Mouse (Mus musculus) liver, embryonic 15.5 days (tissue): ENCODE measurements around the gene H3f3b. TPM values are rescaled to one million over a fixed set of nuclear protein-coding genes. Genes with fewer than 3 reads are reported as not detected.
"Not testable (repeated sequence)": the region's sequence is repeated elsewhere in the genome, so short reads cannot be mapped to it uniquely, and the experiment has no call there.

Experiments used
- ATAC-seq: fragments of 200-750 bp; cut with Nextera tagmentation; 2 replicates; pipeline ENCODE4 v1.8.0; 2017; ENCODE audit warnings: moderate number of reproducible peaks, mild to moderate bottlenecking, moderate library complexity; ENCODE audit not compliant: insufficient read depth
- H3K27ac ChIP-seq: fragments of 300-500 bp; sonication (generic); replicated peaks from 2 replicates; pipeline ENCODE4 v1.5.1; 2015; ENCODE audit warnings: mild to moderate bottlenecking, inconsistent platforms
- H3K27me3 ChIP-seq: fragments of 300-500 bp; sonication (generic); 2 replicates; pipeline ENCODE4 v1.6.1; 2015; ENCODE audit warnings: mild to moderate bottlenecking, inconsistent platforms
- H3K36me3 ChIP-seq: fragments of 300-500 bp; sonication (generic); replicated peaks from 2 replicates; pipeline ENCODE4 v1.6.1; 2015; ENCODE audit warnings: moderate library complexity, mild to moderate bottlenecking, inconsistent platforms
- H3K4me1 ChIP-seq: fragments of 300-500 bp; sonication (generic); replicated peaks from 2 replicates; pipeline ENCODE4 v1.6.1; 2015; ENCODE audit warnings: inconsistent platforms
- H3K4me2 ChIP-seq: fragments of 300-500 bp; sonication (generic); 2 replicates; pipeline ENCODE4 v1.6.1; 2015; ENCODE audit warnings: moderate library complexity, mild to moderate bottlenecking, inconsistent platforms
- H3K4me3 ChIP-seq: fragments of 300-500 bp; sonication (generic); replicated peaks from 2 replicates; pipeline ENCODE4 v1.5.1; 2015; ENCODE audit warnings: mild to moderate bottlenecking, inconsistent platforms
- H3K9ac ChIP-seq: fragments of 300-500 bp; sonication (generic); 2 replicates; pipeline ENCODE4 v1.6.1; 2015; ENCODE audit warnings: moderate library complexity, mild to moderate bottlenecking, inconsistent platforms
- H3K9me3 ChIP-seq: fragments of 300-500 bp; sonication (generic); replicated peaks from 2 replicates; pipeline ENCODE4 v1.6.1; 2016; ENCODE audit warnings: inconsistent platforms
- WGBS: fragments of 180-500 bp; shearing (Covaris S2); methylation state at CpG from one replicate; pipeline ENCODE4 v1.1.7; 2015; ENCODE audit warnings: mixed read lengths; ENCODE audit not compliant: insufficient replicate concordance; 5-methylcytosine and 5-hydroxymethylcytosine counted together
- polyA plus RNA-seq: library from polyadenylated mRNA; unstranded; fragments of >200 nt; fragmentation: Nextera tagmentation; extraction: Ambion mirVana; gene quantifications from 2 replicates; pipeline ENCODE4 v1.2.1, GENCODE M21; 2015

H3f3b gene
- polyA plus RNA-seq, 1 experiment from 2014 or later = 595 TPM

DNA sequence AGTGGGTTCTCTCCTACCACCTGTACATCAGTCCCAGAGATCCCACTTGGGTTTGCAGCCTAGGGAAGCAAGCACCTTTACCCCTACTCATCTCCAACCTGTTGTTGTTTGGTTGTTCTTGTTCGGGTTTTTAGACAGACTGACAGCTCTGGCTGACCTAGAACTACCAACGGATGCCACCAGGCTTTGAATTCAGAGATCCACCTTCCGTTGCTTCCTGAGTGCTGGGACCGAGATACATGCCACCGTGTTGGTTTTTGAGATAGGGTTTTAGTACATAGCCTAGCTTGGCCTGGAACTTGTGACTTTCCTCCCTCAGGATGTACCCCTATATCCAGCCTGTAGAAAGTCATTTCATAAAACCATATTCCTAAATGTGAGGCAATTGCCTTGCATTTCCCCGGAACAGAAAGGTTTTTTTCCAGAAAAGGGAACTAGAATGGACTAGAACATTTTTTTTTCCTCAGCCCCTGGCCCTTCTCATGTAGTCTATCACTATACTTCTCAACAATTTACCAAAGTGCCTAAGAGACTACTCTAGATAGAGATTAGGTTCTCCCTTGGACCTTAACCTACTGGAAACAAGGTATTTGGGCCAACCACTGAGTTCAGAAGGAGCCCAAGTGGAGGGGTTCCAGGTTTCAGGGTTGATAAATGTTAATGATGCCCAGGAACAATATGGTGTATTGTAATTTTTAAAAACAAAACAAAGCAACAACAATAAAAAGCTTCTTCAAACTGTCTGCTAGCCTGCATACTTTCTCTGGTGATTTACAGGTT is 1.5 kb upstream of the H3f3b start:
- peaks cover 46% of the 10 kb centered on the region for H3K4me1 ChIP-seq
- WGBS = 46% methylated on average over 6 of the region's 6 CpGs
- no peak for ATAC-seq
- H3K36me3 ChIP-seq = peaks cover 1% of the 10 kb centered on the region; the same call in 1 of the 2 replicates
- no peaks in the 10 kb centered on the region for H3K9me3 ChIP-seq
- peak overlapping the region; percentile 90 for H3K4me2 ChIP-seq
- H3K4me3 ChIP-seq = peak overlapping the region; percentile 82
- H3K27ac ChIP-seq = peak overlapping the region; percentile 96
- no peaks in the 10 kb centered on the region for H3K27me3 ChIP-seq
- H3K9ac ChIP-seq = peak overlapping the region; percentile 95

DNA sequence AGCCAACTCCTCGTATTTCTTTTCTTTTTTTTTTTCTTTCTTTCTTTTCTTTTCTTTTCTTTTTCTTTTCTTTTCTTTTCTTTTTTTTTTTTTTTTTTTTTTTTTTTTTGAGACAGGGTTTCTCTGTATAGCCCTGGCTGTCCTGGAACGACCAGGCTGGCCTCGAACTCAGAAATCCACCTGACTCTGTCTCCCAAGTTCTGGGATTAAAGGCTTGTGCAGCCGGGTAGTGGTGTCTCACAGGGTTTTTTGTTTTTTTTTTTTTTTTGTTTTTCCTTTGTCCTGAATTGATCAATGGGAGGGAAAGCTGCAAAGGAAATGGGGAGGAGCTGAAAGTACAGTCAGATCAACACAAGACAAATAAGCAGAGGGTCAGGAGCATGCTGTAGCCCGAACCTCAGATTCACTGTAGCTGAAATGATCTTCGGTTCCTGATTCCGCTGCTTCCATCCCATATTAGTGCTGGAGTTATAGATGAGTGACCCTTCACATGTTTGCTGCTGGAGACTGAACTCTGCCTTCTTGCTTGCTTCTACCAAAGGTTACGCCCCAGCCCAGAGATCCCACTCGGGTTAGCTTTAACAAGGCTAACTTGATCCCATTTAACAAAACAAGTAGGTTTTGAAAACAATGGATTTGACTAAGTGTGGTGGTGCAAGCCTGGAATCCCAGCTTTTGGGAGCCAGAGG is 559 bp upstream of the H3f3b start:
- peaks cover 43% of the 10 kb centered on the region for H3K4me1 ChIP-seq
- no peak overlapping the region for H3K9ac ChIP-seq
- H3K27ac ChIP-seq = peak overlapping the region; percentile 96; the same call in 1 of the 2 replicates
- no peak overlapping the region for H3K4me3 ChIP-seq
- WGBS = 71% methylated on average over 9 of the region's 9 CpGs
- no peak for ATAC-seq
- peaks cover 3% of the 10 kb centered on the region; the same call in 1 of the 2 replicates for H3K36me3 ChIP-seq
- no peaks in the 10 kb centered on the region for H3K27me3 ChIP-seq
- H3K4me2 ChIP-seq = no peak overlapping the region
- no peaks in the 10 kb centered on the region for H3K9me3 ChIP-seq

GRCm38 (mm10) chr11:116025056-116025845 is 2.5 kb downstream of the H3f3b start:
- Histone ChIP-seq H3K4me1 (peaks cover 28% of the 10 kb centered on the region), H3K27ac (peak overlapping the region; percentile 52; the same call in 1 of the 2 replicates), H3K9ac (no peak overlapping the region), H3K4me3 (no peak overlapping the region), H3K4me2 (no peak overlapping the region), H3K36me3 (peaks cover 25% of the 10 kb centered on the region), H3K27me3 (no peaks in the 10 kb centered on the region), H3K9me3 (no peaks in the 10 kb centered on the region)
- WGBS = 83% methylated on average over 3 of the region's 3 CpGs
- ATAC-seq = no peak

DNA sequence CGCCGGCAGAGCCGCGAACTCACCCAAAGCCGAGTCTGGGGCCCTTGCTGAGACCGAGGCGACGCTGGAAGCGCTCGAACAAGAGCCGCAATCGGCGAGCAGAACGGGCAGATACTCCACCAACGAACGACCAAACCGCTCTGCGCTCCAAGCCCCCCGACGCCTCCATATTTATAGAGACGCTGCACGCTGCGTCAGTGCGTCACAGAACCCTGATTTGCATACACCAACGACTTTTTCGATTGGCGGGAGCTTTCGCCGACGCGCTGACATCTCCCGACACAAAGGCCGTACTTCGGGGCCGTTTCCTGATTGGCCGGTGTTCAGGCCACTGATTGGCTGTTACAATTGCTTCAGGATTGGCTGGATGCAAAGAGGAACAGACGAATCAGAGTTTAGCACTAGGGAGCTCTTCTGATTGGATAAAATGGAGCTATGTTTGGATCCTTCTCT is 3.4 kb downstream of the H3f3b start:
- Histone ChIP-seq H3K4me1 (peaks cover 23% of the 10 kb centered on the region), H3K36me3 (peaks cover 25% of the 10 kb centered on the region), H3K27ac (peak overlapping the region; percentile 99), H3K9ac (peak overlapping the region; percentile 99), H3K4me3 (peak overlapping the region; percentile 99), H3K9me3 (no peaks in the 10 kb centered on the region), H3K4me2 (peak overlapping the region; percentile 68), H3K27me3 (no peaks in the 10 kb centered on the region)
- ATAC-seq = peak; percentile 93
- WGBS = under 1% methylated on average over 37 of the region's 37 CpGs

- Histone ChIP-seq H3K4me2 (peak overlapping the region; percentile 68), H3K4me3 (peak overlapping the region; percentile 99), H3K4me1 (peaks cover 18% of the 10 kb centered on the region), H3K27ac (peak overlapping the region; percentile 99), H3K36me3 (peaks cover 25% of the 10 kb centered on the region), H3K9ac (peak overlapping the region; percentile 99), H3K9me3 (no peaks in the 10 kb centered on the region), H3K27me3 (no peaks in the 10 kb centered on the region)
- ATAC-seq = peak; percentile 62
- under 1% methylated on average over 51 of the region's 57 CpGs for WGBS
Observed at GRCm38 (mm10) chr11:116023771-116024355, 3.9 kb downstream of the H3f3b start.

DNA sequence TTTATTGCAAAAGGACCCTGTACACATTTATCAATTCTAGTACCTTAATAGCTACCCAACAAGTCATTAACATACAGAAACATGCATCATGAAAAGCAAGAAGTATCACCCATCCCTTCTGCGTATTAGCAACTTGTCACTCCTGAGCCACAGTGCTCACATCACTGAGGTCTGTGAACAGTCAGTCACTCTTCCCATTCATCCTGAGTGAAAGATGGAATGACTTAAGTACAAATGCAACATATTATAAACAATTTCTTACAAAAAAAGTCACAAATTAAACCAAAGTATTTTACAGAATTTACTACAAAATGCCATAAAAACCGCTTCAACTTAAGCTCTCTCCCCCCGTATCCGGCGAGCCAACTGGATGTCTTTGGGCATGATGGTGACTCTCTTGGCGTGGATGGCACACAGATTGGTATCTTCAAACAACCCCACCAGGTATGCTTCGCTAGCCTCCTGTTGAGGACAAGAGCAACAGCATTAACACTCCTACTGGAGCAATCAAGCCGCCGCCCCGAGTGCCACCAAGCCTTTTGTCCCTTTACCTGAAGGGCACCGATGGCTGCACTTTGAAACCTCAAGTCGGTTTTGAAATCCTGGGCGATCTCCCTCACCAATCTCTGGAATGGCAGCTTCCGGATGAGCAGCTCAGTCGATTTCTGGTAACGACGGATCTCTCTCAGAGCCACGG is 4.5 kb downstream of the H3f3b start:
- peak overlapping the region; percentile 99 for H3K4me3 ChIP-seq

DNA sequence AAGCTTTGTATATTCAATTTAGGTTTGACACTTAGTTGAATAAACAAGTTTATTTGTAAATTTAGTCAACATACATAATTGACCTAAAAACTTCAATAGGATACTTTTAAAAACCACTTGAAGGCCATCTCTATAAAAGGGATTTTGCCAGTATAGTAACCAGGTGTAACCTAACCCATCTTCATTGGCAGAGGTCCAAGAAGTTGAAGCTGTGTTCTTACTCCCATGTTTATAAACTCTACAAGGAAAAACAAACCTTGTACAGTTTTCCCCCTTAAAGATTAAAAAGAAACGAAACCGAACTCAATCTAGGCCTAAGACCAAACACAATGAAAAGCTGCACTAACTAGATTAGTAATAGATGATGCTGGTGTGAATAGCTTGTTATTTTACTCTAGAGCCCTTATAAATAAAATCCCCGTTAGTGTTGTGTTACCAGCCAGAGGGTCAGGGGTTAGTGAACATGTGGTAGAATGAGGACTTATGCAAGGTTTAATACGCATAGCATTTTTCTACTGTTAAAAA is 5.4 kb downstream of the H3f3b start:
- Histone ChIP-seq H3K4me1 (peaks cover 18% of the 10 kb centered on the region), H3K9me3 (no peaks in the 10 kb centered on the region), H3K27ac (no peak overlapping the region; the same call in 1 of the 2 replicates), H3K9ac (0 out of 2 replicates have a peak overlapping the region, but pooled peaks have one; percentile 19), H3K4me2 (peak overlapping the region; percentile 68), H3K4me3 (peak overlapping the region; percentile 99), H3K27me3 (no peaks in the 10 kb centered on the region), H3K36me3 (peaks cover 25% of the 10 kb centered on the region)
- 72% methylated on average over 4 of the region's 4 CpGs for WGBS
- ATAC-seq = no peak

More for the DNA sequence above, 4.5 kb downstream of the H3f3b start:
- Histone ChIP-seq H3K36me3 (peaks cover 25% of the 10 kb centered on the region), H3K9ac (peak overlapping the region; percentile 99), H3K4me2 (peak overlapping the region; percentile 68), H3K4me1 (peaks cover 15% of the 10 kb centered on the region), H3K27ac (peak overlapping the region; percentile 99)
- 3% methylated on average over 18 of the region's 18 CpGs for WGBS
- not testable (repeated sequence) for ATAC-seq, H3K27me3 ChIP-seq, H3K9me3 ChIP-seq

DNA sequence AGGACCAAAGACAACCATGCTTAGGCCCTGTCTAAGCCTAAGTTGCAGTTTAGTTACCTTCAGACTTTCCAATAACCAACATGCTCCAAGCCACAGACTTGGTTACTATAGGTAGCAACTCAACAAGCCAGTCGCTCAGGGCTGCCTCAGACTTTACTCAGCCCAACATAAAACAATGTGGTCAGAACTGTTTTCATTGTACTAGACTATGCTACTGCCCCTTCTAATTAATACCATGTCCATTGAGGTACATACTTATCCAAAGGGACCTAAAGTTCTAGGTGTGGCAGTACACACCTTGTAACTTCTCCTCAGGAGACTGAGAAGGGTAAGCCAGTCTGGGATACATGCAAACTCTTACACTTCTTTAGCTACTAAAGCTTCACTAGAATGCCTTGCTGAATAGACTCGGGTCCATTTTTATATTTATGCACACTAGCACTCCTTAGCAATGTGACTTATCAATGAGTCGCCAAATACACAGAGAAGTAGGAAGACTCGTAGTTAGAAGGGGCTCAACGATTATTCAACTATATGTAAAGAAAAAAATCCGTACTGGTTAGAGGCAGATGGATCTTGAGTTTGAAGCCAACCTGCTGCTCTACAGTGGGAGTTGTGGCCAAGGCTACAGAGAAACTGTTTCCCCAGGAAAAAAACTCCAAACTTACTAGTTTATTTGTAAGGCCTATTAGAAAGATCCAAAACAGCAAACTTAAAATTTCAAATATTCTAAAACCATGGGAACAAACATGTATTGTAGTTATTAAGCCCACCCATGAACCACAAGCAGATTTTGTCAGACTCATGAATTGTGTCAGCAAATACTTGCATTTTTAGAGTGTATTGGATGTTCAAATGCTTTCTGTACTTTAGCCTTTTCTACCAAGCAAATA is 6.2 kb downstream of the H3f3b start:
- H3K4me3 ChIP-seq = peak overlapping the region; percentile 5; the same call in 1 of the 2 replicates
- H3K27ac ChIP-seq = 0 out of 2 replicates have a peak overlapping the region, but pooled peaks have one; percentile 10
- H3K27me3 ChIP-seq = no peaks in the 10 kb centered on the region
- H3K9me3 ChIP-seq = no peaks in the 10 kb centered on the region
- peaks cover 25% of the 10 kb centered on the region for H3K36me3 ChIP-seq
- no peak overlapping the region; the same call in 1 of the 2 replicates for H3K4me2 ChIP-seq
- H3K9ac ChIP-seq = no peak overlapping the region
- H3K4me1 ChIP-seq = peaks cover 18% of the 10 kb centered on the region
- 55% methylated on average over 6 of the region's 6 CpGs for WGBS
- ATAC-seq = no peak

- 27% methylated on average over 1 of the region's 1 CpGs for WGBS
- Histone ChIP-seq H3K9me3 (no peaks in the 10 kb centered on the region), H3K4me1 (peaks cover 18% of the 10 kb centered on the region), H3K27ac (0 out of 2 replicates have a peak overlapping the region, but pooled peaks have one; percentile 2), H3K4me2 (no peak overlapping the region), H3K9ac (no peak overlapping the region), H3K4me3 (no peak overlapping the region), H3K27me3 (peaks cover 4% of the 10 kb centered on the region; the same call in 1 of the 2 replicates), H3K36me3 (peaks cover 25% of the 10 kb centered on the region)
- no peak for ATAC-seq
Observed at GRCm38 (mm10) chr11:116020519-116020922, 7.2 kb downstream of the H3f3b start.
